Mouse (Mus musculus) stomach, embryonic 14.5 days (tissue): ENCODE measurements around the gene Dnah5. TPM values are rescaled to one million over a fixed set of nuclear protein-coding genes. Genes with fewer than 3 reads are reported as not detected.
"Not testable (repeated sequence)": the region's sequence is repeated elsewhere in the genome, so short reads cannot be mapped to it uniquely, and the experiment has no call there.

ENCODE experiments used
- ATAC-seq: fragments of 200-750 bp; cut with Nextera tagmentation; 2 replicates; pipeline ENCODE4 v1.8.0; 2017; ENCODE audit warnings: low read depth, moderate TSS enrichment; ENCODE audit not compliant: insufficient number of reproducible peaks, insufficient read depth, low FRiP score
- H3K27ac ChIP-seq: fragments of 300-500 bp; sonication (generic); 2 replicates; pipeline ENCODE4 v1.5.1; 2014; ENCODE audit warnings: mild to moderate bottlenecking, low read length, moderate library complexity, mixed read lengths
- H3K27me3 ChIP-seq: fragments of 300-500 bp; sonication (generic); 2 replicates; pipeline ENCODE4 v1.6.1; 2014; ENCODE audit warnings: low read length, control low read depth, mixed read lengths; ENCODE audit not compliant: control insufficient read depth, insufficient read depth
- H3K36me3 ChIP-seq: fragments of 300-500 bp; sonication (generic); 2 replicates; pipeline ENCODE4 v1.6.1; 2014; ENCODE audit warnings: mild to moderate bottlenecking, control low read depth, low read length, moderate library complexity, mixed read lengths; ENCODE audit not compliant: control insufficient read depth, insufficient read depth
- H3K4me1 ChIP-seq: fragments of 300-500 bp; sonication (generic); 2 replicates; pipeline ENCODE4 v1.6.1; 2014; ENCODE audit warnings: low read length, control low read depth, mixed read lengths; ENCODE audit not compliant: control insufficient read depth, insufficient read depth
- H3K4me2 ChIP-seq: fragments of 300-500 bp; sonication (generic); replicated peaks from 2 replicates; pipeline ENCODE4 v1.6.1; 2014; ENCODE audit warnings: low read depth, low read length, control low read depth
- H3K4me3 ChIP-seq: fragments of 300-500 bp; sonication (generic); 2 replicates; pipeline ENCODE4 v1.5.1; 2014; ENCODE audit warnings: low read depth, low read length, control low read depth
- H3K9ac ChIP-seq: fragments of 300-500 bp; sonication (generic); replicated peaks from 2 replicates; pipeline ENCODE4 v1.6.1; 2014; ENCODE audit warnings: low read depth, mild to moderate bottlenecking, control low read depth, low read length, moderate library complexity, mixed read lengths
- H3K9me3 ChIP-seq: fragments of 300-500 bp; sonication (generic); 2 replicates; pipeline ENCODE4 v1.6.1; 2016; ENCODE audit warnings: low read depth, low read length, control low read depth; ENCODE audit not compliant: control insufficient read depth
- WGBS: fragments of 180-500 bp; shearing (Covaris S2); extraction: QIAGEN DNeasy Blood & Tissue Kit; methylation state at CpG from one replicate; pipeline ENCODE4 v1.1.7; 2014; 5-methylcytosine and 5-hydroxymethylcytosine counted together
- polyA plus RNA-seq: library from polyadenylated mRNA; unstranded; fragments of >200 nt; fragmentation: Nextera tagmentation; extraction: Ambion mirVana; gene quantifications from 2 replicates; pipeline ENCODE4 v1.2.1, GENCODE M21; 2014

Dnah5 gene
- polyA plus RNA-seq, 1 experiment from 2014 or later = 0.04 TPM

- no peak for ATAC-seq
- Histone ChIP-seq H3K4me2 (no peak overlapping the region), H3K4me3 (no peak overlapping the region), H3K27me3 (no peaks in the 10 kb centered on the region), H3K4me1 (no peaks in the 10 kb centered on the region), H3K27ac (no peak overlapping the region), H3K9ac (no peak overlapping the region), H3K36me3 (no peaks in the 10 kb centered on the region), H3K9me3 (no peaks in the 10 kb centered on the region)
- WGBS = 48% methylated on average over 3 of the region's 3 CpGs
These were observed 177.4 kb downstream of the Dnah5 start for GRCm38 (mm10) chr15:28380909-28381308.

DNA sequence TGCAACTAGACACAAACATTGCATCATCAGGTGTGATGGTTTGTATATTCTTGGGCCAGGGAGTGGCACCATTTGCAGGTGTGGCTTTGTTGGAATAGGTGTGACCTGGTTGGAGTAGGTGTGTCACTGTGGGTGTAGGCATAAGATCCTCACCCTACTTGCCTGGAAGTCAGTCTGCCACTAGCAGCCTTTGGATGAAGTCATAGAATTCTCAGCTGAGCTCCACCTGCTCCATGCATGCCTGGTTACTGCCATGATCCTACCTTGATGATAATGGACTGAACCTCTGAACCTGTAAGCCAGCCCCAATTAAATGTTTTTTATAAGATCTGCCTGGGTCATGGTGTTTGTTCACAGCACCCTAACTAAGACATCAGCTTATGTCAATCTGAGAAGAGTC lies 190.2 kb downstream of the Dnah5 start:
- H3K4me3 ChIP-seq, H3K9me3 ChIP-seq, H3K4me2 ChIP-seq, H3K27me3 ChIP-seq, H3K36me3 ChIP-seq, H3K27ac ChIP-seq, H3K9ac ChIP-seq, H3K4me1 ChIP-seq, ATAC-seq: not testable (repeated sequence)

- Histone ChIP-seq H3K4me1 (no peaks in the 10 kb centered on the region), H3K4me2 (no peak overlapping the region), H3K27me3 (no peaks in the 10 kb centered on the region), H3K36me3 (no peaks in the 10 kb centered on the region), H3K4me3 (no peak overlapping the region), H3K9ac (no peak overlapping the region), H3K27ac (no peak overlapping the region), H3K9me3 (no peaks in the 10 kb centered on the region)
- WGBS = 60% methylated on average over 4 of the region's 4 CpGs
- no peak for ATAC-seq
These were observed 191.9 kb downstream of the Dnah5 start for GRCm38 (mm10) chr15:28395481-28395880.

GRCm38 (mm10) chr15:28398472-28398871 lies 194.9 kb downstream of the Dnah5 start:
- no peak overlapping the region for H3K4me3 ChIP-seq
- H3K4me1 ChIP-seq = no peaks in the 10 kb centered on the region
- no peak for ATAC-seq
- no peaks in the 10 kb centered on the region for H3K9me3 ChIP-seq
- no peak overlapping the region for H3K27ac ChIP-seq
- H3K27me3 ChIP-seq = no peaks in the 10 kb centered on the region
- no peaks in the 10 kb centered on the region for H3K36me3 ChIP-seq
- WGBS = 82% methylated on average over 1 of the region's 1 CpGs
- H3K4me2 ChIP-seq = no peak overlapping the region
- H3K9ac ChIP-seq = no peak overlapping the region

DNA sequence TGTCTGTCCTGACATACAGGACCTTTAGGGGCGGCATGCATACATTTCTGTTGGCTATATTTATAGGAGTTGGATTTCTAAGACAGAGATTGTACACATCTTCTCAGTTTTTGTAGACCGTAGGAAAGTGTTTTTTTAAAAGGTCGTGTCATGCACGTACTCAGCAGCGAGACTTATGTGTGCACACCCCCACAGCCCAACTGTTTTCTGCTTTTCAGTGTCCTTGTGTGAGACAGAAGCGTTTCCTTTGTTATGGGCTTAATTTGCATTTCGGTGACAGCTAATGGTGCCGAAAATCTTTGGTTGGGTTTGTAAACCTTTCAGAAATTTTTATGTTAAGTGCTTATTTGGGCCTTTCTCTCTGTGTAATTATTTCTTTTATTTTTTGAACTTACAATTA lies 195.7 kb downstream of the Dnah5 start:
- H3K9me3 ChIP-seq = no peaks in the 10 kb centered on the region
- ATAC-seq = no peak
- 54% methylated on average over 8 of the region's 8 CpGs for WGBS

GRCm38 (mm10) chr15:28404630-28405029 lies 201.1 kb downstream of the Dnah5 start:
- no peak overlapping the region for H3K9ac ChIP-seq
- no peaks in the 10 kb centered on the region for H3K4me1 ChIP-seq
- no peak overlapping the region for H3K4me3 ChIP-seq
- no peaks in the 10 kb centered on the region for H3K36me3 ChIP-seq
- no peaks in the 10 kb centered on the region for H3K27me3 ChIP-seq
- WGBS = 69% methylated on average over 3 of the region's 3 CpGs
- H3K4me2 ChIP-seq = no peak overlapping the region
- no peak for ATAC-seq
- H3K9me3 ChIP-seq = no peaks in the 10 kb centered on the region
- no peak overlapping the region for H3K27ac ChIP-seq

More for the DNA sequence above, 195.7 kb downstream of the Dnah5 start:
- H3K4me1 ChIP-seq = no peaks in the 10 kb centered on the region
- H3K9ac ChIP-seq = no peak overlapping the region
- no peaks in the 10 kb centered on the region for H3K36me3 ChIP-seq
- H3K4me2 ChIP-seq = no peak overlapping the region
- H3K27me3 ChIP-seq = no peaks in the 10 kb centered on the region
- H3K27ac ChIP-seq = no peak overlapping the region
- no peak overlapping the region for H3K4me3 ChIP-seq

DNA sequence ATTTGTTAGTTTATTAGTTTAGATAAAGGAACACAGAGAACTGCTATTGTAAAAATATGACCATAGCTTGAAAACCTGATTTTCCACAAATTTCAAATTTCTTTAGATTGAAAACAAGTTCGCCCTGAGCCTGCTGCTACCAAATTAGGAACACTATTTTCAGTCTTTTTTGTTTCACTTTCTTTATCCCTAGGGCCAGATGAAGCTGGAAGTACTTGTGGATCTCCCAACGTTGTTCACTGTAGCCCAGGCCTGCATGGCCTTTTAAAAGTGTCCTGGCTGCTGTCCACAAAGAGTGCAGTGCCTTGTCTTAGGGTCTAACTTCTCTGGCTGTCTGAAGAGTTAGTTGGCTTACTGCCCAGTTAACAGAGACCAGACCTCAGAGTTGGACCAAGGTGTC lies 201.6 kb downstream of the Dnah5 start:
- no peaks in the 10 kb centered on the region for H3K27me3 ChIP-seq
- 56% methylated on average over 2 of the region's 2 CpGs for WGBS
- ATAC-seq = no peak
- H3K27ac ChIP-seq = no peak overlapping the region
- H3K4me3 ChIP-seq = no peak overlapping the region
- H3K4me1 ChIP-seq = no peaks in the 10 kb centered on the region
- H3K9me3 ChIP-seq = no peaks in the 10 kb centered on the region
- no peaks in the 10 kb centered on the region for H3K36me3 ChIP-seq
- no peak overlapping the region for H3K4me2 ChIP-seq
- no peak overlapping the region for H3K9ac ChIP-seq

- no peaks in the 10 kb centered on the region for H3K36me3 ChIP-seq
- H3K27ac ChIP-seq = no peak overlapping the region
- H3K4me3 ChIP-seq = no peak overlapping the region
- H3K9me3 ChIP-seq = no peaks in the 10 kb centered on the region
- 85% methylated on average over 4 of the region's 4 CpGs for WGBS
- ATAC-seq = no peak
- no peak overlapping the region for H3K4me2 ChIP-seq
- H3K4me1 ChIP-seq = no peaks in the 10 kb centered on the region
- H3K9ac ChIP-seq = no peak overlapping the region
- H3K27me3 ChIP-seq = no peaks in the 10 kb centered on the region
These were observed 236.2 kb downstream of the Dnah5 start for GRCm38 (mm10) chr15:28439702-28440101.

DNA sequence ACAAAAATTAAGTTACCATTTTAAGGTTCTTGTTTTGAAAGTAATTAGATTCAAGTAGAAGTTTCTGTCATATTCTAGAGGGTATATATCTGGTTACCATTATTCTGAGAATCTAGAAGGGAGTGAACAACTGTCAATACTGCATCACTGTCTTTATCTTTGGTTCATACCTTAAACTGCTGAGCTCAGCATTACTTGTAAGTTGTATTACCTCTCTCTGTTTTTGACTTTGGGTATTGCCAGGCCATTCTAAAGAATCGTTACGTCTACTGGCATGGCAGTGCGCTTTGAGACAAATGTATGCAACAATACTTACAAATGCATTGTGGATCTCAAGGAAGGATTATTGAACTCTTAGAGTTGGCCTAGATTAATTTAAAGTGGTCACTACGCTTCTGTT lies 240.9 kb downstream of the Dnah5 start:
- Histone ChIP-seq H3K27ac (no peak overlapping the region), H3K27me3 (no peaks in the 10 kb centered on the region), H3K4me2 (no peak overlapping the region), H3K4me3 (no peak overlapping the region), H3K9me3 (no peaks in the 10 kb centered on the region), H3K4me1 (no peaks in the 10 kb centered on the region), H3K36me3 (no peaks in the 10 kb centered on the region), H3K9ac (no peak overlapping the region)
- ATAC-seq = no peak
- 92% methylated on average over 4 of the region's 4 CpGs for WGBS
